Mouse (Mus musculus) cerebellum, postnatal 14 days (tissue): ENCODE measurements at regions not wholly inside any gene's neighbourhood (a gene's known extent, or its start where the extent isn't known, plus 50 kb on each side); places are given as distances from the start of the nearest gene placed in this dataset.

Experiments
- DNase-seq, 2 experiments: peaks; one replicate each; pipeline ENCODE4 v3.0.0; 2021; ENCODE audit warnings: mixed read lengths in 2 of 2

GRCm38 (mm10) chr8:109415906-109416305, 77.9 kb upstream of the Pmfbp1 start:
- DNase-seq: peak; percentile 57 to 62

DNA sequence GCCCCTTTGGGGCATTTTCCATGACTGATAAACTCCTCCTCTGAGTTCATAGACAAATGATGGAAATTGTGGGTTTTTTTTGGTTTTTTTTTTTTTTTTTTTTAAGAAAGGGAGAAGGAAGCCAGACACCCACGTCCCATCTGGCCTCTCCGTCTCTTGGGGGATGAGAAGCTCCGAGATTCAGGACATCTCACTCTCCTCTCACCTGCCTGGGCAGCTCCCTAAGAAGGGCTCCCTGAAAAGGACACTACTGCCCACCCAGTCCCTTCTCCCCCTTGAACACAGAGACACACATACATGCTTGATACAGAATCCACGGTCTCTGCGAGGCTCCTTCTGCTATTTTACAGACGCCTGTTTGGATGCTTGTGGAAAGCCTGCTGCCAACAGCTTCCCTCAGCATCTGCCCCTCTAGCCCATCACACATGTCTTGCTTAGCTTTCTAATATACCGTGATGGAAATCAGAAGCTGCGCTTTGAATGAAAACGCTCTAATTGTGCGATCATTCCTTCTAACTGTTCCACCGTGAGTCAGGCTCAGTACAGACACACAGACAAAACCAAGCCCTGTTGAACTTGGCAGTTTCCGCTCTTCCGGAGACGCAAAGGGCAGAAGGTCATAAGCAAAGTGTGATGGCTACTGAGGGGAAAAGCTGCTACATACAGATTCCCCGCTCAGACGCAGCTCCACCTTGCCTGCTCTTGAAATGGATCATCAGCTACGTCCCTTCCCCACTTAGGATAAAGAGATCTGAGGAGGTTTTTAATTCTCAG, 77.3 kb upstream of the Pmfbp1 start:
- DNase-seq: peak; percentile 19 to 22

GRCm38 (mm10) chr8:109417222-109417621, 76.6 kb upstream of the Pmfbp1 start:
- DNase-seq: peak; percentile 79 to 81

GRCm38 (mm10) chr8:109417971-109418370, 75.9 kb upstream of the Pmfbp1 start:
- peak; percentile 5 to 14 for DNase-seq

GRCm38 (mm10) chr8:109419029-109419596, 74.7 kb upstream of the Pmfbp1 start:
- no peak for DNase-seq

GRCm38 (mm10) chr8:109424004-109424403, 69.8 kb upstream of the Pmfbp1 start:
- DNase-seq: no peak

GRCm38 (mm10) chr8:109428551-109428950, 65.3 kb upstream of the Pmfbp1 start:
- no peak for DNase-seq

- no peak for DNase-seq
Observed at GRCm38 (mm10) chr8:109434538-109434937, 59.3 kb upstream of the Pmfbp1 start.

- DNase-seq: no peak
Observed at GRCm38 (mm10) chr8:109436056-109436455, 57.8 kb upstream of the Pmfbp1 start.

GRCm38 (mm10) chr8:109436830-109437567, 56.8 kb upstream of the Pmfbp1 start:
- DNase-seq: peak; percentile 69 to 80

DNA sequence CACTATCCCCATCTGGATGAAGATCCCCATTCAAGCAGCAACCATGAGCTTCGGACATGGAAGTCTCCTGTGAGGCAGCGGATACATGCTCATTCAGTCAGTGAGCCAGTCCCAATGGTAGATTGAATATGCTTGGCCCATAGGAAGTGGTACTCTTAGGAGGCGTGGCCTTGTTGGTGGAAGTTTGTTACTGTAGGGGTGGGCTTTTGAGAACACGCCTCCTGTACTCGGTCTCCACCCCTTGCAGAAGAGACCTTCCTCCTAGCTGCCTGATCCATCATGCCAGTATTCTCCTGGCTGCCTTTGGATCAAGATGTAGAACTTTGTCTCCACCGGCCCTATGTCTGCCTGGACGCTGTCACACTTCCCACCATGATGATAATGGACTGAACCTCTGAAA, 55.3 kb upstream of the Pmfbp1 start:
- DNase-seq: no peak
